Comparison of ENCODE assay signal across 33 mouse cellular contexts in genomic region chrX:7745429-7745828, GRCm38 (mm10). TPM values are rescaled to one million over a fixed set of nuclear protein-coding genes. Genes with fewer than 3 reads are reported as not detected.
"Had no signal": no experiment of that assay in that cellular context is flagged by ENCODE, and none has a peak within 500 bp of the region (broad histone marks: within the 10 kb centered on the region; RNA-seq: fewer than 3 reads in every experiment).

No protein-coding gene starts in this region.

- H3K27ac ChIP-seq: embryonic facial prominence, embryonic 10.5 days; embryonic facial prominence, embryonic 12.5 days; embryonic facial prominence, embryonic 13.5 days; embryonic facial prominence, embryonic 15.5 days; forebrain, embryonic 10.5 days; forebrain, embryonic 12.5 days; forebrain, embryonic 13.5 days; forebrain, embryonic 15.5 days; gastrocnemius, adult 2 months; heart, adult 2 months; heart, embryonic 10.5 days had no signal

- H3K4me3 ChIP-seq: embryonic facial prominence, embryonic 10.5 days; embryonic facial prominence, embryonic 12.5 days; embryonic facial prominence, embryonic 13.5 days; embryonic facial prominence, embryonic 15.5 days; erythroblast, embryonic 14.5 days; forebrain, embryonic 10.5 days; forebrain, embryonic 12.5 days; forebrain, embryonic 13.5 days; forebrain, embryonic 15.5 days; gastrocnemius, adult 2 months; heart, adult 2 months; heart, embryonic 10.5 days had no signal

- H3K9me3 ChIP-seq: embryonic facial prominence, embryonic 10.5 days; embryonic facial prominence, embryonic 12.5 days; embryonic facial prominence, embryonic 13.5 days; embryonic facial prominence, embryonic 15.5 days; forebrain, embryonic 12.5 days; forebrain, embryonic 13.5 days; forebrain, embryonic 15.5 days; heart, embryonic 10.5 days had no signal

- H3K4me2 ChIP-seq: embryonic facial prominence, embryonic 12.5 days; embryonic facial prominence, embryonic 13.5 days; embryonic facial prominence, embryonic 15.5 days; forebrain, embryonic 12.5 days; forebrain, embryonic 13.5 days; forebrain, embryonic 15.5 days had no signal

- H3K36me3 ChIP-seq: embryonic facial prominence, embryonic 10.5 days; embryonic facial prominence, embryonic 12.5 days; embryonic facial prominence, embryonic 15.5 days; forebrain, embryonic 10.5 days; forebrain, embryonic 12.5 days; forebrain, embryonic 15.5 days; heart, embryonic 10.5 days had no signal

- H3K27me3 ChIP-seq: embryonic facial prominence, embryonic 12.5 days; embryonic facial prominence, embryonic 13.5 days; embryonic facial prominence, embryonic 15.5 days; forebrain, embryonic 12.5 days; forebrain, embryonic 13.5 days; forebrain, embryonic 15.5 days had no signal

- DNase-seq: cerebellum, adult 9-11 months; cerebellum, postnatal 10 days; cerebellum, postnatal 14 days; cerebellum, postnatal 25 days; cerebellum, postnatal 36 days; embryo, embryonic 11 days; forebrain, postnatal 0 days; gastrocnemius, adult 2 months; gastrocnemius, postnatal 10 days; gastrocnemius, postnatal 14 days; gastrocnemius, postnatal 25 days; gastrocnemius, postnatal 36 days; heart, adult 11 months; heart, adult 18-20 months; heart, adult 2 months had no signal

- H3K9ac ChIP-seq: embryonic facial prominence, embryonic 12.5 days; embryonic facial prominence, embryonic 13.5 days; embryonic facial prominence, embryonic 15.5 days; forebrain, embryonic 12.5 days; forebrain, embryonic 13.5 days; forebrain, embryonic 15.5 days; forebrain, postnatal 0 days had no signal

- H3K4me1 ChIP-seq: embryonic facial prominence, embryonic 15.5 days had no signal

RNA-seq across cellular contexts. Expression of gene Gm45208, which starts 23.4 kb away (rescaled TPM):
- total RNA-seq: common myeloid progenitor, adult 5-6 weeks; gastrocnemius, adult 2 months; gastrocnemius, postnatal 10 days; gastrocnemius, postnatal 14 days; gastrocnemius, postnatal 25 days; gastrocnemius, postnatal 36 days; gastrocnemius, postnatal 4 days; granulocyte monocyte progenitor cell, adult 5-6 weeks; heart, adult 18-20 months; heart, adult 8-10 months had no signal
- polyA plus RNA-seq: embryonic facial prominence, embryonic 11.5 days; embryonic facial prominence, embryonic 12.5 days; embryonic facial prominence, embryonic 13.5 days; embryonic facial prominence, embryonic 14.5 days; forebrain, embryonic 11.5 days; forebrain, embryonic 14.5 days; heart, embryonic 10.5 days had no signal
